Mouse (Mus musculus) CH12F3 (cell line): ENCODE data around the gene Bpifa3.
"Not testable (repeated sequence)": the region's sequence is repeated elsewhere in the genome, so short reads cannot be mapped to it uniquely, and the experiment has no call there.

Experiments
- in situ Hi-C: fragments of 300-500 bp; cut with MboI; formaldehyde crosslinking; loops from 2 replicates; pipeline ENCODE4 v1.14.3; 2020; ENCODE audit warnings: low sequenced_read_pairs

Bpifa3 gene

DNA sequence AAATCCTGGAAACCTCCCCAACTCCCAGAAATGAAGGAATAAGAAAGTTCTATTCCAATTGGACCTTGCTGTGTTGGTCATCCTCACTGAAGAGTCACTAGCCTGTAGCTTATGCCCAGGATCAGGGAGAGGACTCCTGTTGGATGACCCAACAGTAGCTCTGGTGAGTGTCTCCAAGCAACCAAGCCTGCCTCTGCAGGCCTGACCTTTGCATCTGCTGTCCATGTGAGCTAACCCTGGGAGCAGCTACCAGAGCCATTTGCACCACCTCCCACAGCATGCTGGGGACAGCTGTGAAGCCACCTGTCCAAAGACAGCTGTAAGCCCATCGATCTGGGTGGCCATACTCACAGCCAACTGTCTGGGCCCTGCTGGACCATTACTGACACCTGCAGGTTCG, at the start of gene Bpifa3:
Gene Bpifa3 (plus strand): TSS at position 217 of the 400 bp plus-strand sequence.
- in situ Hi-C loops = no loop called here

- in situ Hi-C loops = no loop called here
Observed at GRCm38 (mm10) chr2:154097734-154098133, 32.4 kb upstream of the Bpifa3 start.

GRCm38 (mm10) chr2:154117381-154117780, 12.8 kb upstream of the Bpifa3 start:
- in situ Hi-C loops = no loop called here

GRCm38 (mm10) chr2:154142580-154142979, 12.4 kb downstream of the Bpifa3 start, which contains the start of gene Bpifa1:
Gene Bpifa1, plus strand, starts transcription at chr2:154142880.
- in situ Hi-C loops = no loop called here

DNA sequence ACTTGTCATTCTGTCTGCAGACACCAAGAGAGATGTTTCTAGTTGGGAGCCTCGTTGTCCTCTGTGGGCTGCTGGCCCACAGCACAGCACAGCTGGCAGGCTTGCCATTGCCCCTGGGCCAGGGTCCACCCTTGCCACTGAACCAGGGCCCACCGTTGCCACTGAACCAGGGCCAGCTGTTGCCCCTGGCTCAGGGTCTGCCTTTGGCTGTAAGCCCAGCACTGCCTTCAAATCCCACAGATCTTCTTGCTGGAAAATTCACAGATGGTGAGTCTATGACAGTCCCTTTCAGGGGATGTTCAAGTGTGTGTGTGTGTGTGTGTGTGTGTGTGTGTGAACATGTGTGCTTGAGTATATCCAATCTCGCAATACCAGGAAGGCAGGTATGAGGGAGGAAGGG, 13.6 kb downstream of the Bpifa3 start:
- in situ Hi-C loops = no loop called here

GRCm38 (mm10) chr2:154147496-154147895, 17.4 kb downstream of the Bpifa3 start:
- in situ Hi-C loops = no loop called here

DNA sequence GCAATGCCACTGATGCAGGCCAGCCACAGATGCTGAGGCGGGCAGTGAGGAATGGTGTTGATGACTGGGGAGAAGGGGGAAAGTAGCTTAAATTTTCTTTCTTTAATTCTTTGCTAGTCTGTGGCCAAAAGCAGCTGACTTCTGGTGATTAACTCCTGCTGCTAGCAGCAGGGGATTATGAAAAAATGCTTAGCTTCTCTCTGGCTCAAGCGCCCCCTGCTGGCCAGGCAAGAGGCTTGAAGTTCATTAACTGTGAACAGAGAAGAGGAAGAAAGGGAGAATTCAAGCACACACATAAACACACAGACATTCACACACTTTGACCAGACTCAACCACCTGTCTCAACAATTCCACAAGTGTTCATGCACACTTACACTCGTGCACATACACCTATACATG, 28.3 kb downstream of the Bpifa3 start:
- in situ Hi-C loops = no loop called here

DNA sequence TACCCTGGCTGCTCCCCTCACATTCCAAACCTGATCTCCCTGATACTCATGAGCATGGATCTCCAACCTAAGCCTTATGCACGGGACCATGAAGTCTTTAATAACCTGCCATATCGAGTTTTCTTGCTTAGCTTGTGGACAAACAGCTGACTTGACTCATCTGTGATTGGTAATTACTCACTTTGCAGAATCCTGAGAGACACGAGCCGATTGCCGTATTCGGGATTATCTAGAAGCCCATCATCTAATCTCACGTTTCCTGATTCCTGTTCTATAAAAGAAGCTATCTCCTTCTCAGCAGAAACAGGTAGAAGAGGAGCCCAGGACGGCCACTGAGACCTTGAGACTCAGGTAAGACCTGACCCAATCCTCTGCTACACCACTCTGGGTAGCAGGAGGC, 32.2 kb downstream of the Bpifa3 start, which contains the start of gene Bpifa5:
Gene Bpifa5 (plus strand): TSS at position 301 of the 400 bp plus-strand sequence.
- in situ Hi-C loops = no loop called here

DNA sequence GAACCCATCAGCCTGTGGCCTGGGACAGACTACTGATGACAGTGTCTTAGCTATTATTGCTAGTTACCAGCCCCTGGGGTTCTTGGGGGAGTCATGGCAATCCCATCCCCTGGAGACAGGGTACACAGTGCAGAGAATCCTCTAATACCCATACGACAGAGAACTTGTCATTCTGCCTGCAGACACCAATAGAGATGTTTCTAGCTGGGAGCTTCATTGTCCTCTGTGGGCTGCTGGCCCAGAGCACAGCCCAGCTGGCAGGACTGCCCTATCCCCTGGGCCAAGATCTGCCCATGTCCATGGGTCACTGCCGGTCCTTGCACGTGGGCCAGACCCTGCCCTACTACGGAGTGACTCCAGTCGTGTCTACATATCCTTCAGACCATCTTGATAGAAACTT, 33.2 kb downstream of the Bpifa3 start:
- in situ Hi-C loops = no loop called here

- in situ Hi-C loops = no loop called here
Observed at GRCm38 (mm10) chr2:154169172-154169571, 39.0 kb downstream of the Bpifa3 start.

DNA sequence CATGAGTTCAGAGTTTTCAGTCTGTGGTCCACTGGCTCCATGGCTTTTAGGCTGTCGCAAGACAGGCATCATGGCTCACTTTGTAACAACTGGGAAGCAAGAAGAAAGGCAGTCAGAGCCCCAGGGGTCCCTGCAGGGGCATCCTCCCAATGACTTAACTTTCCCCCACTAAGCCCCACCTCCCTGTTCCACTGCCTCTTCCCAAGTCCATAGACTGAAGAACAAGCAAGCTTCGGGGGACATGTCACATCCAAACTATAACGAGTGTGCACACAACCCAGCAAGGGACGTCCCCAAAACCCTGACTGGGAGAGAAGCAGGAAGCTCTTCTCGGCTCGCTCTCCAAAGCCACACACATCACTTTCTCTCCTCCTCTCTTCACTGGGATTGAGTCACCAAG, 41.5 kb downstream of the Bpifa3 start:
- in situ Hi-C loops = no loop called here

DNA sequence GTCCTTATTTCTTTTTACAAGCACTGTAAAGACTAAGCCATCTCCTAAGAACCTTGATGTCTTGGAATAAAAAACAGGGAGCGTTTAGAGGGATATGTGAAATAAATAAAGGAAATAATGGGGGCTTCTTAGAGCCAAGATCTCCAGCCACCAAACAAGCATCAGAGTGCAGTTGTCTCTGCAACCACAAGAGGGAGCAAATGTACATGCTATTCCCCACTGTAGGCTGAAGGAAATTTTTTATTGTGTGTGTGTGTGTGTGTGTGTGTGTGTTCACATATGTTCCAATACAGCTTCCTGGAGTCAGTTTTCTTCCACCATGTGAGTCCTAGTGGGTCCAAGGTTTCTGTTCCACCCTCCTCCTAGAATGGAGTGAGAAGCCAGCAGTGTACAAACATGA, 43.2 kb downstream of the Bpifa3 start:
- in situ Hi-C loops = no loop called here

GRCm38 (mm10) chr2:154181900-154182299, 51.8 kb downstream of the Bpifa3 start:
- in situ Hi-C loops = not testable (repeated sequence)

DNA sequence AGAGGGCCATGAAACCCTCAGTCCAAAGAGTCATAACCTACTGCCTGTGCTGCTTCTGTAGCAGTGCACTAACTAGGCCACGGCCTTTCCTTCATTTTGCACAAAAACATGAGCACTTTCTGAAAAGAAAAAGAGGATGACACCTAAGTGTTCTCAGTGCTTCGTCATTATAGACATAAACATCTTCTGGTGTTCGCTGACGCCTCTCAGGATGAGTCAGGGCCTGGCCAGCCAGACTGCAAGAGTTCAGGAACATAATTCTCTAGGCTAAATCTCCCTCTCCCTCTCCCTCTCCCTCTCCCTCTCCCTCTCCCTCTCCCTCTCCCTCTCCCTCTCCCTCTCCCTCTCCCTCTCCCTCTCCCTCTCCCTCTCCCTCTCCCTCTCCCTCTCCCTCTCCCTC, 52.9 kb downstream of the Bpifa3 start:
- in situ Hi-C loops = not testable (repeated sequence)

GRCm38 (mm10) chr2:154185319-154185718, 55.2 kb downstream of the Bpifa3 start:
- in situ Hi-C loops = no loop called here

DNA sequence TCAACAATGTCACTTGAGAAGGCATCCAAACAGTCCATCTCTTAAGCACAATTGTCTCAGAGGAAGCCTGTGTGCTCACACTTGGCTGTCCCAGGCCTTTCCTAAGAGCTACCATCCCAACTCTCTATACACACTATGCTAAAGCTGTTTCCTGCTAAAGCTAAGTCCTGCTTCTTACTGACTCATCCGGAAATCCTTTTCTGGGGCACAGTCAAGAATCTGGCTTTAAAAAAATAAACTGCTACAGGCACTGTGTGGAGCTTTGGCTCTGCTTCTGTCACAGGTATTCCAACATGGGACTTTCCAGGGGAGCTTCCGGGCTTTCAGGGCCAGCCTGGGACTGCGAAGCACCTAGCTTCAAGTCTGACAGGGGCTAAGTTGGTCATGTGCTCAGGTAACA, 55.6 kb downstream of the Bpifa3 start:
- in situ Hi-C loops = no loop called here

DNA sequence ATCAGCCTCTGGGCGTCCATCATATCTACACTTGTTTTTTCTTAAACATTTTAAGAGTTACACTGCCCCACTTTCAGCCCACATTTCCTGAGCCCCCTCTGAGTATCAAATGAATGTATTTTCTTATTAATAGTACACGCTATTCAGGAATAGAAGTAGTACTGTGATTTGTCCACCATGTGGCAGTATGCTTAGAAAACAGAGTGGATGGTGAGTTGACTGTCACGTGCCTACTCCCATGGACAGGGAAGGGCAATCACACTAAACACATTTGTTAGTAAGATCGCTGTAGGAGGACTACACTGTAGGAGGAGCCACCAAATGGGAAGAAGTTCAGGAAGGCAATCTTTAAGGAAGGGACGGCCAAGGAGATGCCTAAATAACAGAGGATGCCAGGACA, 57.3 kb downstream of the Bpifa3 start:
- in situ Hi-C loops = no loop called here
